Mouse (Mus musculus): ENCODE results near the gene Dglucy.

- TF ChIP-seq CTCF (IDR thresholded peaks at IDR 0.05; ENCODE audit: borderline replicate concordance, insufficient read depth, low read depth, low read length) = no peak
- no peak for TF ChIP-seq POLR2A (IDR thresholded peaks at IDR 0.05; ENCODE audit: borderline replicate concordance, insufficient read depth, low read length)
These were observed 1.6 kb downstream of the Dglucy start for GRCm38 (mm10) chr12:100780416-100780815.

Measured in cerebellum, adult 2 months (tissue).